Mouse (Mus musculus) liver, embryonic 14.5 days (tissue): ENCODE data around the gene Nxpe4. TPM values are rescaled to one million over a fixed set of nuclear protein-coding genes. Genes with fewer than 3 reads are reported as not detected.

Experiments used
- ATAC-seq: fragments of 200-750 bp; cut with Nextera tagmentation; 2 replicates; pipeline ENCODE4 v1.8.0; 2017; ENCODE audit warnings: moderate number of reproducible peaks, mild to moderate bottlenecking, moderate library complexity; ENCODE audit not compliant: insufficient read depth
- DNase-seq, 3 experiments: peaks; one replicate each; pipeline ENCODE4 v3.0.0-alpha.2; 2012 to 2013; ENCODE audit warnings: low read depth in 3 of 3, low spot score in 3 of 3
- H3K27ac ChIP-seq: fragments of 300-500 bp; sonication (generic); 2 replicates; pipeline ENCODE4 v1.5.1; 2014; ENCODE audit warnings: moderate library complexity, mild to moderate bottlenecking, control low read depth, inconsistent platforms
- H3K27me3 ChIP-seq: fragments of 300-500 bp; sonication (generic); 2 replicates; pipeline ENCODE4 v1.6.1; 2014; ENCODE audit warnings: mild to moderate bottlenecking, low read length, moderate library complexity; ENCODE audit not compliant: control insufficient read depth, insufficient read depth
- H3K36me3 ChIP-seq: fragments of 300-500 bp; sonication (generic); replicated peaks from 2 replicates; pipeline ENCODE4 v1.6.1; 2014; ENCODE audit warnings: low read depth; ENCODE audit not compliant: control insufficient read depth, insufficient read depth
- H3K4me1 ChIP-seq, 2 experiments: fragments of 200-500 bp in 1 of 2; fragments of 300-500 bp in 1 of 2; sonication (generic) in 1 of 2; replicated peaks; 2 replicates each; pipeline ENCODE4 v1.6.1; 2012 to 2014; ENCODE audit warnings: antibody characterized with exemption in 1 of 2, inconsistent platforms in 1 of 2, low read length in 1 of 2; ENCODE audit not compliant: control insufficient read depth in 2 of 2, insufficient read depth in 2 of 2
- H3K4me2 ChIP-seq: fragments of 300-500 bp; sonication (generic); 2 replicates; pipeline ENCODE4 v1.6.1; 2014; ENCODE audit warnings: low read depth, mild to moderate bottlenecking, control low read depth, moderate library complexity
- H3K4me3 ChIP-seq, 2 experiments: fragments of 200-500 bp in 1 of 2; fragments of 300-500 bp in 1 of 2; sonication (generic) in 1 of 2; 2 replicates each; pipeline ENCODE4 v1.5.1; 2012 to 2014; ENCODE audit warnings: low read depth in 2 of 2, low read length in 2 of 2, mild to moderate bottlenecking in 2 of 2, control low read depth in 1 of 2, inconsistent platforms in 1 of 2, moderate library complexity in 1 of 2; ENCODE audit not compliant: insufficient read depth in 1 of 2
- H3K9ac ChIP-seq: fragments of 300-500 bp; sonication (generic); replicated peaks from 2 replicates; pipeline ENCODE4 v1.6.1; 2014; ENCODE audit warnings: mild to moderate bottlenecking, control low read depth, moderate library complexity
- H3K9me3 ChIP-seq: fragments of 300-500 bp; sonication (generic); 2 replicates; pipeline ENCODE4 v1.6.1; 2016; ENCODE audit warnings: low read length, mixed read lengths; ENCODE audit not compliant: control insufficient read depth
- CTCF ChIP-seq: IDR thresholded peaks from 2 replicates; pipeline ENCODE4 v1.5.1; 2016; ENCODE audit warnings: antibody characterized with exemption, low read depth, control low read depth
- EP300 ChIP-seq: IDR thresholded peaks from 2 replicates; pipeline ENCODE4 v1.6.1; 2016; ENCODE audit warnings: antibody characterized with exemption, low read depth
- WGBS: fragments of 180-500 bp; shearing (Covaris S2); extraction: QIAGEN DNeasy Blood & Tissue Kit; methylation state at CpG from one replicate; pipeline ENCODE4 v1.1.7; 2014; ENCODE audit not compliant: insufficient replicate concordance; 5-methylcytosine and 5-hydroxymethylcytosine counted together
- polyA plus RNA-seq, 2 experiments: library from polyadenylated mRNA; depleted of rRNA in 1 of 2; stranded (reverse) in 1 of 2; unstranded in 1 of 2; fragments of >200 nt; fragmentation: Nextera tagmentation in 1 of 2; extraction: Ambion mirVana in 1 of 2; gene quantifications; 2 replicates each; pipeline versions ENCODE4 v1.2.1 to v1.2.3; 2012 to 2014

The Nxpe4 gene
- polyA plus RNA-seq, 2 experiments: 6.2 to 8.3 TPM

- Histone ChIP-seq H3K4me2 (no peak overlapping the region), H3K9me3 (no peaks in the 10 kb centered on the region), H3K4me1 (no peaks in the 10 kb centered on the region; a peak in 1 of 4 replicates), H3K27me3 (no peaks in the 10 kb centered on the region), H3K27ac (no peak overlapping the region), H3K36me3 (no peaks in the 10 kb centered on the region), H3K4me3 (no peak overlapping the region), H3K9ac (no peak overlapping the region)
- no peak for TF ChIP-seq CTCF
- no peak for TF ChIP-seq EP300
- 59% methylated on average over 6 of the region's 6 CpGs for WGBS
- DNase-seq: no peak
- no peak for ATAC-seq
Measured at GRCm38 (mm10) chr9:48264616-48265015, 102.8 kb downstream of the Nxpe4 start.

- no peak for TF ChIP-seq CTCF
- no peak for TF ChIP-seq EP300
- 63% methylated on average over 4 of the region's 4 CpGs for WGBS
- Histone ChIP-seq H3K9ac (no peak overlapping the region), H3K27me3 (no peaks in the 10 kb centered on the region), H3K4me1 (no peaks in the 10 kb centered on the region; a peak in 1 of 4 replicates), H3K4me2 (no peak overlapping the region), H3K36me3 (no peaks in the 10 kb centered on the region), H3K9me3 (no peaks in the 10 kb centered on the region), H3K27ac (no peak overlapping the region), H3K4me3 (no peak overlapping the region)
- ATAC-seq (no peak), DNase-seq (no peak)
Measured at GRCm38 (mm10) chr9:48265491-48265890, 103.7 kb downstream of the Nxpe4 start.

- H3K27me3 ChIP-seq: no peaks in the 10 kb centered on the region
- 11% methylated on average over 21 of the region's 21 CpGs for WGBS
- H3K4me1 ChIP-seq: no peaks in the 10 kb centered on the region; a peak in 1 of 4 replicates
- H3K9ac ChIP-seq: 0 out of 2 replicates have a peak overlapping the region, but pooled peaks have one; percentile 15
- no peak overlapping the region for H3K27ac ChIP-seq
- H3K4me3 ChIP-seq: peak overlapping the region in 1 of 2 experiments; percentile 51; a peak in 2 of 4 replicates
- H3K36me3 ChIP-seq: no peaks in the 10 kb centered on the region
- TF ChIP-seq EP300 (no peak), CTCF (peak; percentile 86)
- ATAC-seq (peak; percentile 85), DNase-seq (peak; percentile 19 to 39 (median 35))
- peak overlapping the region; percentile 85 for H3K4me2 ChIP-seq
- no peaks in the 10 kb centered on the region for H3K9me3 ChIP-seq
Measured at GRCm38 (mm10) chr9:48266286-48267027, 104.6 kb downstream of the Nxpe4 start.

- Histone ChIP-seq H3K4me2 (peak overlapping the region; percentile 85), H3K4me3 (peak overlapping the region; percentile 51 to 53), H3K9ac (0 out of 2 replicates have a peak overlapping the region, but pooled peaks have one; percentile 15), H3K27me3 (no peaks in the 10 kb centered on the region), H3K36me3 (no peaks in the 10 kb centered on the region), H3K4me1 (no peaks in the 10 kb centered on the region; a peak in 1 of 4 replicates), H3K9me3 (no peaks in the 10 kb centered on the region), H3K27ac (no peak overlapping the region)
- WGBS: 1% methylated on average over 16 of the region's 16 CpGs
- DNase-seq (peak; percentile 30 to 40 (median 30)), ATAC-seq (peak; percentile 87)
- TF ChIP-seq CTCF: 0 out of 2 replicates have a peak, but pooled peaks have one; percentile 3
- no peak for TF ChIP-seq EP300
Measured at GRCm38 (mm10) chr9:48267028-48267441, 105.2 kb downstream of the Nxpe4 start.

- Histone ChIP-seq H3K27ac (no peak overlapping the region), H3K9ac (no peak overlapping the region), H3K36me3 (no peaks in the 10 kb centered on the region), H3K4me2 (no peak overlapping the region), H3K4me1 (no peaks in the 10 kb centered on the region; a peak in 1 of 4 replicates), H3K27me3 (no peaks in the 10 kb centered on the region), H3K9me3 (no peaks in the 10 kb centered on the region), H3K4me3 (no peak overlapping the region)
- TF ChIP-seq EP300 (no peak), CTCF (no peak)
- no peak for ATAC-seq
- no peak for DNase-seq
- 70% methylated on average over 1 of the region's 1 CpGs for WGBS
Measured at GRCm38 (mm10) chr9:48267960-48268359, 106.1 kb downstream of the Nxpe4 start.
